Mouse (Mus musculus): ENCODE results near the gene Ppa1.

Gene Ppa1

DNA sequence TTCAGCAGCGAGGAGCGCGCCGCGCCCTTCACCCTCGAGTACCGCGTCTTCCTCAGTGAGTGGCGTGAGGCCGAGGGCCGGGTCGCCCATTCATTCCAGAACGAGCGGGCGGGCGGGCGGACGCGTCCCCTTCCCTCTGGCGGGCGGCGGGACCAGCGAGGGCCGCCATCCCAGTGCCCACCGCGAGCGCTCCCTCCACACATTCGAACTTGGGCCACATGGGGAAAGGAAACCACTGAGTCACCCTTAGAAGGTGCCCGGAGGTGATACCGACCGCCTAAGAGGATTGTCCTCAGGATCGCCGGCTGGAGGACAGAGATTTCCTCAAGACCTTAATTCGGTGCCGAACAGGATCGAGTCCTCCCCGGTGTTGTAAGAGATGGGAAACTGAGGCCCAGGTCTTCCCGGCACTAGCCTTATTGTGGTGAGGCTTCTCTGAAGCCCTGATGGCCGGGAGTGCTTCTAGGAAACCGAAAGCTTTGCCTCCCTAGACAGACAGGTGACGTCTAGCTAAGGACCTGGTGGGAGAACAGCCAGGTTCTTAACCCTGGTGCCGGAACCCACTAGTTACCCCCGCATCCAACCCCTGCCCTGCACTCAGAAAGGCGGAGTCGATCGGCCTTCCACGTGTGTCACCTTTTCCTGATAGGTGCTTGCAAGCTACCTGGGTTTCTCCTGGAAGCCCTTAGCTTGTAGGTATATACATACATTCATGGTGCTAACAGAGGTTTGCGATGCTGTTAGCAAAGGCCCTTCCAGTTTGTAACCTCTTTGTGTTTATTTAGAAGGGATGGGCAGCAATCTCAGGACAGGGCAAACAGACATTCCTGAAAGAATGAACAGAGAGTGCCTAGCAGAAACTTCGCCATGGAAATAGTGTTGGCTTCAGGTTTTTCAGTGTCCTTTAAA is 639 bp downstream of the Ppa1 start:
- DNase-seq (ENCODE audit: low spot score), result no peak

DNA sequence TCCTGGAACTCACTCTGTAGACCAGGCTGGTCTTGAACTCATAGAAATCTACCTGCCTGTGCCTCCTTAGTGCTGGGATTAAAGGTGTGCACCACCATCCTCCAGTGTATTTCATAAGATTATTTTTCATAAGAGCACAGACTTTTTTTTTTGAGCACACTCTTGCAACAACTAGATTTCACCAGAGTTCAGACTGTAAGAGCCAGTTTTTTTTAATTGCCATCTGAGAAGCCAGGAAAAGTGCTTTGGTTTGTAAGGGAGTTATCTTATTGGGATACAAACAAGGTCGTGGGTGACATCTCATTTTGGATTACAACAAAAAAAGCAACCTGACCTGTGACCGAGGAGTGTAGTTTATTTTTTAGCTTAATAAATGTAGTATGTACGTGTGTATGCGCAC is 5.8 kb downstream of the Ppa1 start:
- DNase-seq (ENCODE audit: low spot score), result no peak

DNA sequence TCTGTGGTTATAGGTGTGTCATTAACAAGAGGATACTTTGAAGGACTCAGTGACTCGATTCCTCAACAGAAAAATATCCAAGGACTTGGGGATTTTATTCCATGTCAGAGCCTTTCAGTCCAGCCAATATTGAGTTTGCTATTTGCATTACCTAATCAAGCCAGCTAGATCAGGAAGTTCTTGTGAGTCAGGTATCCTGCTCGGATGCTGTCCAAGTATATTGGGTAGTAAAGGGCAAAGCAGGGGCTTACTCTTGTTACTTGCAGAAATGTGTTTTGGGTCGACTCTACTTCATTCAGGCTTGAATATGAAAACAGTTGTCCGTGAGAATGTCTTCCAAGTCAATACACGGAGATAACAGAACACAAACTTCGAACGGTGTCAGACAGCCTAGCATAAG is 6.3 kb downstream of the Ppa1 start:
- no peak for DNase-seq (ENCODE audit: low spot score)

DNA sequence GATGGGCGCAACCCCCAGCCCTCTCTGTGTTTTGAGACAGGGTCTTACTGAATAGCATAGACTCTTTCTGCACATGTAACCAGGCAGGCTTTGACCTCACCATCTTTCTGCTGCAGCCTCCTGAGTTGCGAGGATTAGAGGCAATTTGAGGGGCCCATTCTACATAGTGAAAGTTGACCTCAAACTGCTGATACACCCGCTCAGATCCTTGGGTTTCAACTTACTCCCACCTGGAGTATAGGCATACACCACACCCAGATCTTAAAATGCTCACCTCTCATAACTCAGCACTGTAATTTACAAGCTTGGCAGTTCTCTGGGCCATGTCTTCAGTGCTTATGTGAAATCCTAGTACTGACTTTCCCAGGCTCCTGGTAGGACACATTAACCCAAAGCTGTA is 6.8 kb downstream of the Ppa1 start:
- DNase-seq (ENCODE audit: low spot score), result no peak

DNA sequence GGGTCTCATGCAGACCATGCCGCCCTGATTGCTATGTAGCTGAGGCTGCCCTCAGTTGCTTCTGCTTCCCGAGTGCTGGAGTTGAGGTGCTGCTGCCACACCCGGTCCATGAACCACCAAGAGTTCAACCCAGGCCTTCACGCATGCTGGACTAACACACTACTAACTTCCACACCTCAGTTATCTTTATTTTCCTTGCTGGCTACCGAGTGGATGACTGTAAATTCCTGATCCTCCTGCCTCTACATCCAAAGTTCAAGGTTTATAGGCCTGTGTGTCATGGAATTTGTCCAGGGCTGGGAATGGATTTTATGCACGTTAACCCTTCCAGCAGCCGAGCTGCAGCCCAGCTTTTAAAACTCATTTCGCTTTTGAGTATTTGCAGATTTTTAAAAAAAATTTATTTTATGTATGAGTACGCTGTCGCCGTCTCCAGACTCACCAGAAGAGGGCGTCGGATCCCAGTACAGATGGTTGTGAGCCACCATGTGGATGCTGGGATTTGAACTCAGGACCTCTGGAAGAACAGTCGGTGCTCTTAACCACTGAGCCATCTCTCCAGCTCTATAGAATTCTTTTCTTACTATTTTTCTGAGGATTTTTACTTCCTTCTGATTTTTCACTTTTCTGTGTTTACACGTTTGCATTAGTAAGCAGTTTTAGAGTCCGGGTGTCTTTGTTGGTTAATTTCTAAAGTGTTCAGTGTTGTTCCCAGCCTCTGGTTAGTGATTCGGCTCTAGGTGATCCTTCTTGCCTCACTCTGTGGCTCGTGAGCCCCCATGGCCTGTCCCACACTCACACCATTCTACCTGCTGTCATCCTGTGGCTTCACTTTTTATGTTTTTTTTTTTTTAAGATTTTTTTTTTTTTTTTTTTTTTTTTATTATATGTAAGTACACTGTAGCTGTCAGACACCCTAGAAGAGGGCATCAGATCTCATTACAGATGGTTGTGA is 8.9 kb downstream of the Ppa1 start:
- DNase-seq (ENCODE audit: low spot score), result no peak

DNA sequence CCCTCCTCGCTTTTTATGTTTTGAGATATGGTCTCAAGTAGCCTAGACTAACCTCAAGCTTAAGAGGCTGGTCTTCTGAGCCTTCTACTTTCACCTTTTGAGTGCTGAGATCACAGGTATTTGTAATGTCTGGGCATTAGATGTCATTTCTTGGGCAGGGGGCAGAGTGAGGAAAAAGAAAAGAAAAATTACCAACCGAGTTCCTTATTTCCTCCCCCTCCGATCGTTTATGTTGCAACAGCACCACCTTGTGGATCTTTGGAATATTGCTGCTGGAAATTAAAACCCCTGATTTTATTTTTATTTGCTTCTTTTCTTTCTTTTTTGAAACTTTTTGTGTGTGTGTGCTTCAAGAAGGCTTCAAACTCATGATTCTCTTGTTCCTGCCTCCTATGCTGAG is 9.6 kb downstream of the Ppa1 start:
- no peak for DNase-seq (ENCODE audit: low spot score)

DNA sequence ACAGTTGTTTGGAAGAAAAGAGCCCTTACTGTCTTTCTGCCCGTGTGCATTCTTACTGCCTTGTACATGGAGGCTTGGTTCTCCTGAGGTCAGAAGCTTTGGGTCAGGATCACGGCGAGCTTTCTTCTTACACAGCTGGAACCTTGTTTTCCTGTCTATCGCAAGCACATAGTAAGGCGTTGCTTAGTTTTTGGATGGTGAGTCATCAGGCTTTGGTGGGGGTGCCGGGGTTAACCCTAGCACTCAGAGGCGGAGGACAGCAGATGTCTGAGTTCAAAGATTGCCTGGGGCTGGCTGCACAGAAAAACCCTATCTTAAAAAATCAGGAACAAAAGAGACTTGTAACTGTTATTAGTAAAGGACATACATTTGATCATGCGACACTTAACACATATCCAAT is 13.5 kb downstream of the Ppa1 start:
- no peak for DNase-seq (ENCODE audit: low spot score)

DNA sequence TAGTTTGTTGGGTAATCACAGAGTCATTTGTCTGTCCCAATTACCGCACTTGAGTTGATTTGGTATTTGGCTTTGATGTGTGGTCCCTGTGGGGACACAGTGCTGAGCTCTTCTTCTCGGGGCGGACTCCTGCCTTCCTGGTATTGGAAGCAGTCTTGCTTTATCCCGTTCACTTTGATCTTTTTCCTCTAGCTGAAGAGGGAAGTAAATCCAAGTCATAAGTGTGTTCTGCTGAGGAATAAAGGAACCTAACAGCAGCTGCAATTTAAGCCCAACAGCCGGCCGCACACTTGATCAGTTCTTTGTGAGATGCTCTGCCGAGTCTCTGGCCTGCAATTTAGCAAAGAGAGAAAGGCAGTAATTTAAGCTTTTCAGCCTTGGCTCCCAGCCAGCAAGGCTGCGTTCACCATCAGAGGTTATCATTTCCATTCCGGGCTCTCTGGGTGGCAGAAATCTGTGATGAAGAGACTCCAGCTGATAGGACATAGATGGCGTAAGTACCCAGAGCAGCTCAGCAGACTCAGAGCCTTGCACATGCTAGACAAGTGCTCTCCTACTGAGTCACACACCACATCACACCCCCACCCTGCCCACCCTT is 14.1 kb downstream of the Ppa1 start:
- no peak for DNase-seq (ENCODE audit: low spot score)

DNA sequence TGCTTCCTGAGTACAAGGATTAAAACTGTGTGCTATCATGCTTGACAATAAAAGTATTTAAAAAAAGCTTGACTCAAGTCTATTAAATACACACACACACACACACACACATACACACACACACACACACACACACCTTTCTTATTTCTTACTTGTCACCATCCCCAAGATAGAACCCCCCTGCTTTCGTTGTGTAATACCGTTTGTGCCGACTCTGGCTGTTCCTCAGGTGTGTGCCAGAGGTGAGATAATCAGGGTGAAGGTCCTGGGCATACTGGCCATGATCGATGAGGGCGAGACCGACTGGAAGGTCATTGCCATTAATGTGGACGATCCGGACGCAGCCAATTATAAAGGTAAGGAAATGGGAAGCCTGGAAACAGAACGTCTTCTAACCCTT is 16.8 kb downstream of the Ppa1 start:
- DNase-seq (ENCODE audit: low spot score), result no peak

DNA sequence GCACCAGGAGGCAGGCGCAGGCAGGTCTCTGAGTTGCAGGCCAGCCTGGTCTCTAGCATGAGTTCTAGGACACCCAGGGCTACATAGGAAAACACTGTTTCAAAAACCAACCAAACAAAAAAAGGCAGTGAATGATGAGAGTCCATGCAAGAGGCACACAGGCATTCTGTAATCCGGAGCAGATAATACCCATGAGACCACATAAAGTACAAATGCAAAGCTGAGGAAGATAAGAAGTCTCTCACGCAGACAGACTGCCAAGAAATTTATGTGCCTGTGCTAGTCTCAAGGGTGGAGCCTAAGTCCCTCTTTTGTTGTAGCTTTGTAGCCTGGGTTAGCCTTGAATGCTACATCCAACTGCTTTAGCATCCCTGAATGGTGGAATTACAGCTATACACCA is 17.3 kb downstream of the Ppa1 start:
- DNase-seq (ENCODE audit: low spot score), result no peak

DNA sequence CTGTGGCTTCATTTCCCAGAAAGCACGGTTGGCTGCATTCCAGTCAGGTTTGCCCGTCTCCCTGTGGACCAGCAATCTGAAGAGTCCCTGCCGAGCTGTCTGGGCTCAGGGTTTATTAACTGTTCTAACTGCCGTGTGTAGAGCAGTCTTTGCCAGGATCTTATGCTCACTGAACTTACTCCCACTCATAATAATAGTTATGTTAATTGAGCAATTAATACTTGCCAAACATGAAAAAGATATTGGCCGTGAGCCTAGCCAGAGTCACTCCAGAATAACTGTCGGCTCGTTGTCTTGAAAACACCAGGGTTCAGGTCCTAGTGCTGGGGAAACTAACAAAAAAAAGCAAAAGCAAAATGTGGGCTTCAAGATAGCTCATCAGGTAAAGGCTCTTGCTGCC is 20.9 kb downstream of the Ppa1 start:
- DNase-seq (ENCODE audit: low spot score), result no peak

DNA sequence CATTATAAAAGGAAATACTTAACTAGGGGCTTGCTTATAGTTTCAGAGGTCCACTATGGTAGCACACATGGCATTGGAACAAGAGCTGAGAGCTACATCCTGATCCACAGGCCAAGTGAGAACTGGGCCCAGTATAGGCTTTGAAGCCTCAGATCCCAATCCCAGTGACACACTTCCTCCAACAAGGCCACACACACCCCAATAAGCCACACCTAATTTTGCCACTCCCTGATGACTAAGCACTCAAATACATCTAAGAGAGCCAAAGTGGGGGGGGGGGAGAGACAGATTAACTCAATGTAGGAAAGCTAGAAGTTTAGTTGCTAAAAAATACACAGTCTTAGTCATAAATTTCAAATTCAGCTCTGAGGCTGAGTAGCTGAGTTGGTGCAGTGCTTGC is 21.5 kb downstream of the Ppa1 start:
- no peak for DNase-seq (ENCODE audit: low spot score)

DNA sequence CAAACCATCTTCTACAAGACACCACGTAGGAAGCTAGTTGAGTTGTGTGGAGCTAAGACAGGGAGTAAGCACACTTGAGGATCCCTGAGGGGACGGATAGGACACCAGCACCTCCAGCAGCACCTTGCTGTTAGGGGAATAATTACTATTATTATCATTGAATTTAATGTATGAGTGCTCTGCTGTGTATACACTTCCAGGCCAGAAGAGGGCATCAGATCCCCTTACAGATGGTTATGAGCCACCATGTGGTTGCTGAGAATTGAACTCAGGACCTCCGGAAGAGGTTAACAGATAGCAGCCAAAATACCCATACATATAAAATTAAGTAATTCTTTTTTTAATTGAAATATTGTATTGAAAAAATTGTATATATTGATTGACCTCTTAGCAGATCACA is 22.4 kb downstream of the Ppa1 start:
- no peak for DNase-seq (ENCODE audit: low spot score)

DNA sequence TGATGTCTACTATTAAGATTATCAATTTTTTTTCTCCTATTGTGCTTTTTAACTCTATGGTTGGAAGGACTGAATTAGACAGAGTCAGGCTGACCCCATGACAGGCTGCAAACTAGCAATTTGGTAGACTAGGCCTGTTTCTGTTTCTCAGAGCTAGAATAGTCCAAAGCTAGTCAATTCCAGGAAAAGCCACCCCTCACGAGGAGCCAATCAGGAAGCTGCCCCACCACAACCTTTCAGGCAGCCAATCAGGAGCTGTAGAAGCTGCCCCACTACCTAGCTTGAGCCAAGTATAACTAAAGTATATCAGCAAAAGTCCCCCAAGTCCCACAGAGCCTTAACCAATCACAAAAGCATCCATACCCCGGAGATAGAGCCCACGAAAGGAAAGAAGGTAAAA is 27.6 kb downstream of the Ppa1 start:
- no peak for DNase-seq (ENCODE audit: low spot score)

DNA sequence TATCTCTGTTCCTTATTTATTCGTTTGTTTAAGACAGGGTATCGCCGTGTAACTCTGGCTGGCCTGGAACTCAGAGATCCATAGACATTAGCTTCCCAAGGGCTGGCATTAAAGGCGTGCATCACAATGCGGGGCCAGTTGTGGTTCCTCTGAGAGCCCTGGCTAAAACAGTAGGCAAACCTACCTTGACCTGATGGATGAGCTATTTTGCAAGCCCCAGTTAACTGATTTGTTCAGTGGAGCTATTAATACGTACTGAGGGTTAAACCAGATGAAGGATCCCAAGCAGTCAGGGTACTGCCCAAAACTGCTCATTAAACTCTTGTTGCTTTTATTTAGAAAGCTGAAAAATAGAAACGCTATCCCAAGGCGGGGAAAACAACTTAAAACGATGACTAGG is 31.2 kb downstream of the Ppa1 start:
- DNase-seq (ENCODE audit: low spot score), result no peak

DNA sequence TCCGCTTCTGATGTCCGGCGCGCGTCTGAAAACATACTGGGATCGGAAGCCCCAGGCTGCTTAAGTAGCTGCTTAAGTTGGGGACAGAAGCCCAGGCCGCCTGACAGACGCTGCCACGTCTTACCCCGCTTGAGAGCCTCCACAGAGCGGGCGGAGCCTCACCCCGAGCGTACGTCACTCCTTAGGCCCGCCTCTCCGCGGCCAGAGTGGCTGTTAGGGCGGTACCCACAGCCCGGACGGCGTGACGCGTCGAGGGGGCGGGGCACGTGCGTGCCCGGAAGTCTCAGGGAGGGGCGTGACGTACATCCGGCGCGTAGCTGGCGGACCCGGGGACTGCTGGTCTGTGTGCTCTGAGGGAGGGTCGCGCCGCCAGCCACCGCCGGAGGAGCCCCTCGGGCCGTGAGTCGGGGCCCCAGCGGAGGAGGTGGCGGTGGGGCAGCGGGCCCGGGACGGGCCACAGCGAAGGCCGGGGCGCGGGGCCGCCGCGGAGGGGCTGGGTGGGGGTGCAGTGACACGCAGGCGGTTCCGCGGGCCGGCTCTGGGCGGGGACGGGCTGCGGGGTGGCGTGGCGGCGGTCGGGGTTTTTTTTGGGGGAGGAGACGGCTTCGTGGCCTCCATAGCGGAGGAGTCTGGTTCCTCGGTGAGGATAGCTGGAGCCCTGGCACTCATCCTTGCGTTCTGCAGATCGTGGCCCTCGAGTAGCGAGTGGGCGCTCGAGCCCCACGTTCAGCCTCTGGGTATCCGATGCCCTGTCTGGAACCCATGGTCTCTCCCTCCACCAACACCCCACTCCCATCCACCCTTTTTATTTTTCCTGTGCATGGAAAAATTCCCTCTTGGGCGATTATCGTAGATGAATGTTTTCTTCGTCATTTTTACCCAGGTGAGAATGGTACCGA is 31.9 kb downstream of the Ppa1 start, which contains the start of gene Sar1a:
TSS of gene Sar1a (plus strand) at position 285 of the 899 bp plus-strand sequence.
- DNase-seq (ENCODE audit: low spot score), result peak; percentile 97

DNA sequence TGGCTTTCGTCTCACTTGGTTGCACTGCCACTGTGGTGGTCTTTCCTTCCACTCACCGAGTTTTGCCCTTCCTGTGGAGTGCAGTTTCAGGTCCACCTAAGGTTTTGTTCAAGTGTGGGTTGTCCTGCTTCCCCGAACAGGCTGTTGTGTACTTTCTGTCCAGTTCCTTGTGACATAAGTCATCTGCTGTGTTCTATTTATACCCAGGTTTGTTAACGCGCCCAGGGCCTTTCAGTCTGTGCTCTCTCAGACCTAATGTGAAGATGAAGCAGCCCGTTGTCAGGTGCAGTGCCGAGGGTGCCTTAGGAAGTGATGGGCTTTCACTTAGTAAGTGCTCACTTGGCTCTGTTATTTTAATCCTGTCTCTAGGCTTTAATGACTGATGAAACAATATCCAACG is 41.1 kb downstream of the Ppa1 start:
- no peak for DNase-seq (ENCODE audit: low spot score)

DNA sequence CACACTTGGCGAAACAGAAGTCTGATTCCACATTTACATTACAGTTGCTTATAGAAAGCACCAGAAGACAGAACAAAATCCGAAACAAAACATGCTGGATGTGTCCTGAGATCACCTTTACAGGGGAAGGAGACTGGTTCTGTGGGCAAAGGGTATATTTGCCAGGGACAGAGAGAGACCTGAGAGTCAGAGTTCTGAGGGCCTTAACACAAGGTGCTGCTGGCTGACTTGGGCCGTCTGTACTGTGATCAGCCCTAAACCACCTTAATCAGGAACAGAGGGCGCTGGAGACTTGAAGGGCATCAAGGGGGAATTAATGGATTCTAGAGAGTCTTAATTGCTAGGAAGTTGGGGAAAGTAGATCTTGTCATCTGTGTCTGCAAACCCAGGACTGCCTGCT is 45.2 kb downstream of the Ppa1 start:
- no peak for DNase-seq (ENCODE audit: low spot score)

DNA sequence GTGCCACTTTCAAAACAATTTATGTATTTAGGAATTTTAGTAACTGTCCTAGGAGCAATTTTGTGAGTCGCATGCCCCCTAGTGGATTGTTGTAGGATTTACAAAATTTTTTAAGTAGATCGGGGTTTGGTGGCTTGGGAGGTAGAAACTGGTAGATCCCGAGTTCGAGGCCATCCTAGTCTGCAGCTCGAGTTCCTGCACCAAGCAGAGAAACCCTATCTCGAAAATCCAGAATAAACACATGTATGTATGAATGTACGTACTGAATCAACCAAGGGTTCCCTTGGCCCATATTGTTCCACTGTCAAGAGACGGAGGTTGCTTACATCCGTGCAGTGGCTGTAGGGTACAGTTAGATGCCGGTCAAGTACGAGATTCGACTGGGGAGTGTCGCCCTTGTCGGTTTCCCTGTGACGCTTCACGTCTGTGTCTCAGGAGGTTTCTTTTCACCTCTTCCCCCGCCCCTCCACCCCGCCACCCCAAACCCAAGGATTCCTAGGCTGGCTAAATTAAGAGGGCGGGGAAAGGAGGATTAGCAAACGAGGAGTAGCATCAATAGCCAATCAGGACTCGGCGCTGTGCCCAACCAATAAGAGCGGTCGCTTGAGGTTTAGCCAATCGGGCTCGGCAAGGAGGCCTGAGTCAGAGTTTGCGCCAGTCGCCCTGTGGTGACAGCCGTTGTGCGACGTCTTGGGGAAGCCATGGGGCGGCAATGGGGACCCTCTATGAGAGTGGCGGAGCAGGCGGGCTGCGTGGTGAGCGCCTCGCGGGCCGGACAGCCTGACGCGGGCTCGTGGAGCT is 46.7 kb downstream of the Ppa1 start, which contains the start of gene Tysnd1:
TSS of gene Tysnd1 (plus strand) at position 645 of the 801 bp plus-strand sequence.
- DNase-seq (ENCODE audit: low spot score), result peak; percentile 94

DNA sequence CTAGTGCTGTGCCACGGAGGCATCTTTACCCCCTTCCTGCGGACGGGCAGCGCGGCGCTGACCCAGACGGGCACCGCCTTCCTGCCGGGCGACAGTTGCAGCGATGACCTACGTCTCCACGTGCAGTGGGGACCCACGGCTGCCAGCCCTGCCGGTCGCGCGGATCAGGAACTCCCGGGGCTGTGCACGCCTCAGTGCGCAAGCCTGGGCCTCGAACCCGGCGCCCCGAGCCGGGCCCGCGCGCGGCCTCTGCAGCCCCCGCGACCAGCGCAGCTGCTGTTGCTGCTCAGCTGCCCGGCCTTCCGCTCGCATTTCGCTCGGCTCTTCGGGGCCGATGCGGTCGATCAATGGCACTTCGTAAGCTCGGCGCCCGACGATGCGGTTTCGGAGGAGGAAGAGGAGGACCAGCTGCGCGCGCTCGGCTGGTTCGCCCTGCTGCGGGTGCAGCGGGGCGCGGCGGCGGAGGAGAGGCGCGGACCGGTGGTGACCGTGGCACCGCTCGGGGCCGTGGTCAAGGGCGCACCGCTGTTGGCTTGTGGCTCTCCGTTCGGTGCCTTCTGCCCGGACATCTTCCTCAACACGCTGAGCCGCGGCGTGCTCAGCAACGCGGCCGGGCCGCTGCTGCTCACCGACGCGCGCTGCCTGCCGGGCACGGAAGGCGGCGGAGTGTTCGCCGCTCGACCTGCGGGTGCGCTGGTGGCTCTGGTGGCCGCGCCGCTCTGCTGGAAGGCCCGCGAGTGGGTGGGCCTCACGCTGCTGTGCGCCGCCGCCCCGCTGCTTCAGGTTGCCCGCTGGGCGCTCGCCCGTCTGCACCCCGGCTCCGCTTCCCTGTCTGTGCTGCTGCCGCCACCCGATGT is 47.6 kb downstream of the Ppa1 start:
- no peak for DNase-seq (ENCODE audit: low spot score)

Measured in ovary, adult 18-20 months (tissue).